Mouse (Mus musculus): ENCODE measurements around the gene Tmem125.

GRCm38 (mm10) chr4:118568709-118569108, 24.9 kb upstream of the Tmem125 start:
- TF ChIP-seq CTCF (IDR thresholded peaks at IDR 0.05; ENCODE audit: extremely low read depth, insufficient read depth, low read length) = no peak
- TF ChIP-seq POLR2A (IDR thresholded peaks at IDR 0.05; ENCODE audit: extremely low read depth, insufficient read depth, low read length) = no peak
